Mouse (Mus musculus): ENCODE results near the gene Aanat. TPM values are rescaled to one million over a fixed set of nuclear protein-coding genes. Genes with fewer than 3 reads are reported as not detected.

Aanat gene
- total and polyA plus RNA-seq, 3 experiments, result not detected

DNA sequence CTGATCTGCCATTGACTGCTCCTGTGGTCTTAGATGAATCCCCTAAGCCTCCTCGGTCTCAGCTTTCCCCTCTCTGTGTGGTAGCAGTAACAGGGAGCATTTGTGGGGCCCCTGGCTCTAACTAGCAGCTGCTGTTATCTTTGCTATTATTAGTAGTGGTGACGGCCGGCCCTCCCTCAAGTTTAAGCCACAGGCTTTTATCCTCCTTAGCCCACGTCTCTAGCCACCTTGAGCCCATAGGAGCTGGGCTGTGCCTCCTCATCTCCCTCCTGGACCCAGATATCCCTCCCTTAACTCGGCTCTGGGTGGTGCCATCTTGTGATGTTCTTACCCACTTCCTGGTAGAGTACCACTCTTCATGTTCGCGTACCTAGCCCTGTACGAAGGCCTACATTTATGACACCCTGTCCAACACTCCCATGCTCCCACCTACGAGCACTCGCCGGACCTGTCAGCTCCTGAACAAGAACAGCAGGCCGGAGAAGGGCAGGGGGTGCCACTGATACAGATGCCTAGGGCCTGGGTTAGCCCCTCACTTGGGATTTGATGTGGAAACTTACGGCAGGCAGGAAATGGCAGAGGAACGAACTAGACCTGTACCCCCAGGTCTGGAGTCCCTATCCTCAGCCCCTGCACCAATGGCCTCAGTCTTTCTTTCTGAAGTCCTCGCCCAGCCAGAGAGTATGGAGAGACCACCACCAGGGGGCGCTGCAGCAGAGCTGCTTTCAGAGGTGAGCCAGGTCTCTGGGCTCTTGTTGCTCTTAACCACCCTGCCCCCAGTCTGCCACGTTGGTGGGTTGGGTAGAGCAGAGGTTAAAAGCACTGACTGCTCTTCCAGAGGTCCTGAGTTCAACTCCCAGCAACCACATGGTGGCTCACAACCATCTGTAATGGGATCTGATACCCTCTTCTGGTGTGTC is 39.1 kb downstream of the Aanat start:
- no peaks in the 10 kb centered on the region for H3K79me2 ChIP-seq (replicated peaks; ENCODE audit: control insufficient read depth, extremely low read depth, insufficient read depth, poor library complexity, severe bottlenecking)
- H3K27ac ChIP-seq (ENCODE audit: insufficient read depth, low read depth), result peak overlapping the region; percentile 92
- peak; percentile 60; the same call in 1 of the 2 replicates for TF ChIP-seq MYC (IDR thresholded peaks at IDR 0.05; ENCODE audit: low read depth, low read length)
- TF ChIP-seq NRF1 (IDR thresholded peaks at IDR 0.05; ENCODE audit: low read depth, low read length), result 0 out of 2 replicates have a peak, but pooled peaks have one; percentile 4
- peak; percentile 58; the same call in 1 of the 2 replicates for TF ChIP-seq MAX (IDR thresholded peaks at IDR 0.05; ENCODE audit: low read length)
- no peak for TF ChIP-seq ZMIZ1 (IDR thresholded peaks at IDR 0.05; ENCODE audit: low read depth, low read length)
- TF ChIP-seq MAZ (IDR thresholded peaks at IDR 0.05; ENCODE audit: low read depth, low read length), result 0 out of 2 replicates have a peak, but pooled peaks have one; percentile 38
- no peak for TF ChIP-seq EP300 (IDR thresholded peaks at IDR 0.05; ENCODE audit: low read length)
- TF ChIP-seq SMC3 (IDR thresholded peaks at IDR 0.05; ENCODE audit: low read depth, low read length), result peak; percentile 60
- peak; percentile 34 for TF ChIP-seq RAD21 (IDR thresholded peaks at IDR 0.05; ENCODE audit: low read depth, low read length)
- peak; percentile 91 to 95 for TF ChIP-seq CTCF (conservative IDR thresholded peaks at IDR 0.05 in 1 of 2, IDR thresholded peaks at IDR 0.05 in 1 of 2; ENCODE audit: low read depth in 2 of 2, low read length in 2 of 2)
- no peak for TF ChIP-seq JUN (IDR thresholded peaks at IDR 0.05; ENCODE audit: insufficient read depth, low read depth, low read length)
- TF ChIP-seq RCOR1 (conservative IDR thresholded peaks at IDR 0.05; ENCODE audit: low read depth, low read length), result no peak
- TF ChIP-seq TBP (conservative IDR thresholded peaks at IDR 0.05; ENCODE audit: low read depth, low read length), result peak; percentile 97
- no peak for TF ChIP-seq E2F4 (IDR thresholded peaks at IDR 0.05; ENCODE audit: insufficient replicate concordance, low read depth, low read length)
- TF ChIP-seq ZNF384 (IDR thresholded peaks at IDR 0.05; ENCODE audit: low read depth, low read length), result no peak
- peak; percentile 75 for TF ChIP-seq CHD2 (IDR thresholded peaks at IDR 0.05; ENCODE audit: low read length)
- no peak for TF ChIP-seq PAX5 (IDR thresholded peaks at IDR 0.05; ENCODE audit: low read length)
- no peak for TF ChIP-seq USF1 (IDR thresholded peaks at IDR 0.05; ENCODE audit: low read depth, low read length)
- TF ChIP-seq MXI1 (IDR thresholded peaks at IDR 0.05; ENCODE audit: low read depth, low read length), result no peak
- TF ChIP-seq HCFC1 (IDR thresholded peaks at IDR 0.05; ENCODE audit: low read depth, low read length), result peak; percentile 13; the same call in 1 of the 2 replicates
- no peak for TF ChIP-seq MAFK (IDR thresholded peaks at IDR 0.05; ENCODE audit: insufficient replicate concordance, low read length)
- TF ChIP-seq NELFE (IDR thresholded peaks at IDR 0.05; ENCODE audit: low read depth, low read length), result no peak; the same call in 1 of the 2 replicates
- no peak for TF ChIP-seq ZC3H11A (IDR thresholded peaks at IDR 0.05; ENCODE audit: low read depth, low read length)
- no peak for TF ChIP-seq SIN3A (IDR thresholded peaks at IDR 0.05; ENCODE audit: low read length)
- TF ChIP-seq IRF4 (IDR thresholded peaks at IDR 0.05; ENCODE audit: low read depth, low read length), result peak; percentile 41; the same call in 1 of the 2 replicates
- peak; percentile 65 for TF ChIP-seq ELF1 (IDR thresholded peaks at IDR 0.05; ENCODE audit: low read depth, low read length)
- TF ChIP-seq ZKSCAN1 (IDR thresholded peaks at IDR 0.05; ENCODE audit: borderline replicate concordance, low read depth, low read length), result no peak
- no peak for TF ChIP-seq POLR2A (IDR thresholded peaks at IDR 0.05; ENCODE audit: low read depth, low read length)
- peak; percentile 33; the same call in 1 of the 2 replicates for TF ChIP-seq MEF2A (IDR thresholded peaks at IDR 0.05; ENCODE audit: borderline replicate concordance, low read depth, low read length)
- no peak overlapping the region for H3K4me3 ChIP-seq (replicated peaks in 1 of 3; ENCODE audit: low read depth in 2 of 3, low read length in 2 of 3, poor library complexity in 1 of 3)
- H3K36me3 ChIP-seq (replicated peaks in 1 of 2; ENCODE audit: control insufficient read depth in 1 of 2, insufficient read depth in 1 of 2, low read length in 1 of 2), result no peaks in the 10 kb centered on the region
- H3K27me3 ChIP-seq (replicated peaks), result no peaks in the 10 kb centered on the region
- dilution Hi-C loops (cut with MboI; ENCODE audit: extremely low pct_ligation_motif_present, extremely low pct_unique_long_range_greater_than_20kb, low sequenced_read_pairs) (no loop called here), in situ Hi-C loops (cut with MboI; ENCODE audit: low pct_ligation_motif_present, low pct_unique_long_range_greater_than_20kb, low sequenced_read_pairs) (no loop called here)
- peaks cover 40 to 74% of the 10 kb centered on the region in 2 experiments for H3K4me1 ChIP-seq (ENCODE audit: control insufficient read depth in 1 of 2, insufficient read depth in 2 of 2)
- peak; percentile 96 for DNase-seq (ENCODE audit: extremely low read depth)
- H3K9me3 ChIP-seq (replicated peaks; ENCODE audit: low read length), result no peaks in the 10 kb centered on the region
- H3K4me2 ChIP-seq (ENCODE audit: insufficient read depth, low read depth, poor library complexity, severe bottlenecking), result no peak overlapping the region
- no peak overlapping the region for H3K9ac ChIP-seq (ENCODE audit: insufficient read depth, low read depth)
